Mouse (Mus musculus): Measurements from ENCODE around the gene Prpf8. TPM values are rescaled to one million over a fixed set of nuclear protein-coding genes. Genes with fewer than 3 reads are reported as not detected.

Gene Prpf8
- polyA plus RNA-seq, 1 experiment = 142 TPM

GRCm38 (mm10) chr11:75467512-75468215 is 19.0 kb upstream of the Prpf8 start:
- H3K4me1 ChIP-seq (replicated peaks; ENCODE audit: control insufficient read depth, insufficient read depth, low read length) = peaks cover 16% of the 10 kb centered on the region
- H3K36me3 ChIP-seq (ENCODE audit: control insufficient read depth, insufficient read depth, low read length) = no peaks in the 10 kb centered on the region
- TF ChIP-seq CTCF (IDR thresholded peaks at IDR 0.05; ENCODE audit: borderline replicate concordance, control insufficient read depth, extremely low read depth, insufficient read depth, low read length, poor library complexity) = no peak
- TF ChIP-seq POLR2A (IDR thresholded peaks at IDR 0.05; ENCODE audit: control insufficient read depth, extremely low read depth, insufficient read depth, low read length, poor library complexity) = no peak
- peak; percentile 16 for DNase-seq
- no peak overlapping the region; the same call in 1 of the 2 replicates for H3K27ac ChIP-seq (ENCODE audit: control insufficient read depth, insufficient read depth, low read length)
- WGBS = 30% methylated on average over 19 of the region's 19 CpGs
- peak overlapping the region; percentile 68 for H3K4me3 ChIP-seq (ENCODE audit: control insufficient read depth, insufficient read depth, low read length)
- no peaks in the 10 kb centered on the region for H3K27me3 ChIP-seq (ENCODE audit: control insufficient read depth, insufficient read depth, low read length)

GRCm38 (mm10) chr11:75468410-75468809 is 18.2 kb upstream of the Prpf8 start:
- no peak for TF ChIP-seq POLR2A (IDR thresholded peaks at IDR 0.05; ENCODE audit: control insufficient read depth, extremely low read depth, insufficient read depth, low read length, poor library complexity)
- TF ChIP-seq CTCF (IDR thresholded peaks at IDR 0.05; ENCODE audit: borderline replicate concordance, control insufficient read depth, extremely low read depth, insufficient read depth, low read length, poor library complexity) = no peak
- WGBS = 65% methylated on average over 7 of the region's 7 CpGs
- peaks cover 19% of the 10 kb centered on the region for H3K4me1 ChIP-seq (replicated peaks; ENCODE audit: control insufficient read depth, insufficient read depth, low read length)
- no peak overlapping the region for H3K27ac ChIP-seq (ENCODE audit: control insufficient read depth, insufficient read depth, low read length)
- H3K4me3 ChIP-seq (ENCODE audit: control insufficient read depth, insufficient read depth, low read length) = peak overlapping the region; percentile 68
- DNase-seq = no peak
- H3K36me3 ChIP-seq (ENCODE audit: control insufficient read depth, insufficient read depth, low read length) = no peaks in the 10 kb centered on the region
- H3K27me3 ChIP-seq (ENCODE audit: control insufficient read depth, insufficient read depth, low read length) = no peaks in the 10 kb centered on the region

- 96% methylated on average over 4 of the region's 4 CpGs for WGBS
- Histone ChIP-seq H3K36me3 (ENCODE audit: control insufficient read depth, insufficient read depth, low read length) (no peaks in the 10 kb centered on the region), H3K4me3 (ENCODE audit: control insufficient read depth, insufficient read depth, low read length) (no peak overlapping the region), H3K27ac (ENCODE audit: control insufficient read depth, insufficient read depth, low read length) (no peak overlapping the region), H3K27me3 (ENCODE audit: control insufficient read depth, insufficient read depth, low read length) (no peaks in the 10 kb centered on the region), H3K4me1 (replicated peaks; ENCODE audit: control insufficient read depth, insufficient read depth, low read length) (peaks cover 21% of the 10 kb centered on the region)
- DNase-seq = no peak
- no peak for TF ChIP-seq POLR2A (IDR thresholded peaks at IDR 0.05; ENCODE audit: control insufficient read depth, extremely low read depth, insufficient read depth, low read length, poor library complexity)
- TF ChIP-seq CTCF (IDR thresholded peaks at IDR 0.05; ENCODE audit: borderline replicate concordance, control insufficient read depth, extremely low read depth, insufficient read depth, low read length, poor library complexity) = no peak
Observed at GRCm38 (mm10) chr11:75469261-75469660, 17.4 kb upstream of the Prpf8 start.

GRCm38 (mm10) chr11:75470675-75471074 is 15.9 kb upstream of the Prpf8 start:
- DNase-seq = no peak
- WGBS = 91% methylated on average over 3 of the region's 3 CpGs
- no peak overlapping the region for H3K4me3 ChIP-seq (ENCODE audit: control insufficient read depth, insufficient read depth, low read length)
- H3K27ac ChIP-seq (ENCODE audit: control insufficient read depth, insufficient read depth, low read length) = no peak overlapping the region
- H3K27me3 ChIP-seq (ENCODE audit: control insufficient read depth, insufficient read depth, low read length) = no peaks in the 10 kb centered on the region
- H3K4me1 ChIP-seq (replicated peaks; ENCODE audit: control insufficient read depth, insufficient read depth, low read length) = peaks cover 21% of the 10 kb centered on the region
- TF ChIP-seq CTCF (IDR thresholded peaks at IDR 0.05; ENCODE audit: borderline replicate concordance, control insufficient read depth, extremely low read depth, insufficient read depth, low read length, poor library complexity) (no peak), POLR2A (IDR thresholded peaks at IDR 0.05; ENCODE audit: control insufficient read depth, extremely low read depth, insufficient read depth, low read length, poor library complexity) (no peak)
- no peaks in the 10 kb centered on the region for H3K36me3 ChIP-seq (ENCODE audit: control insufficient read depth, insufficient read depth, low read length)

- DNase-seq = no peak
- 31% methylated on average over 11 of the region's 11 CpGs for WGBS
- Histone ChIP-seq H3K4me3 (ENCODE audit: control insufficient read depth, insufficient read depth, low read length) (no peak overlapping the region), H3K36me3 (ENCODE audit: control insufficient read depth, insufficient read depth, low read length) (no peaks in the 10 kb centered on the region), H3K4me1 (replicated peaks; ENCODE audit: control insufficient read depth, insufficient read depth, low read length) (peaks cover 20% of the 10 kb centered on the region), H3K27me3 (ENCODE audit: control insufficient read depth, insufficient read depth, low read length) (no peaks in the 10 kb centered on the region), H3K27ac (ENCODE audit: control insufficient read depth, insufficient read depth, low read length) (peak overlapping the region; percentile 34; the same call in 1 of the 2 replicates)
- TF ChIP-seq POLR2A (IDR thresholded peaks at IDR 0.05; ENCODE audit: control insufficient read depth, extremely low read depth, insufficient read depth, low read length, poor library complexity) (no peak), CTCF (IDR thresholded peaks at IDR 0.05; ENCODE audit: borderline replicate concordance, control insufficient read depth, extremely low read depth, insufficient read depth, low read length, poor library complexity) (no peak)
Observed at GRCm38 (mm10) chr11:75472469-75473081, 14.0 kb upstream of the Prpf8 start.

- DNase-seq = no peak
- WGBS = 91% methylated on average over 7 of the region's 7 CpGs
- H3K4me3 ChIP-seq (ENCODE audit: control insufficient read depth, insufficient read depth, low read length) = no peak overlapping the region
- TF ChIP-seq CTCF (IDR thresholded peaks at IDR 0.05; ENCODE audit: borderline replicate concordance, control insufficient read depth, extremely low read depth, insufficient read depth, low read length, poor library complexity) = no peak
- peaks cover 12% of the 10 kb centered on the region for H3K4me1 ChIP-seq (replicated peaks; ENCODE audit: control insufficient read depth, insufficient read depth, low read length)
- no peak overlapping the region for H3K27ac ChIP-seq (ENCODE audit: control insufficient read depth, insufficient read depth, low read length)
- H3K27me3 ChIP-seq (ENCODE audit: control insufficient read depth, insufficient read depth, low read length) = no peaks in the 10 kb centered on the region
- no peaks in the 10 kb centered on the region for H3K36me3 ChIP-seq (ENCODE audit: control insufficient read depth, insufficient read depth, low read length)
Observed at GRCm38 (mm10) chr11:75473376-75473775, 13.2 kb upstream of the Prpf8 start.

Data from thymus, adult 2 months (tissue).